Mouse (Mus musculus) heart, adult 8-10 months (tissue): ENCODE measurements around the gene Zbtb16. TPM values are rescaled to one million over a fixed set of nuclear protein-coding genes. Genes with fewer than 3 reads are reported as not detected.

Experiments
- DNase-seq: peaks from one replicate; pipeline ENCODE4 v3.0.0; 2022; ENCODE audit warnings: low spot score
- total RNA-seq, 4 experiments: library from RNA; stranded (reverse); gene quantifications; 2 replicates each; pipeline ENCODE4 v1.2.4; 2022

Gene Zbtb16
- total RNA-seq, 4 experiments from 2014 or later, result 105 to 204 (median 152) TPM

DNA sequence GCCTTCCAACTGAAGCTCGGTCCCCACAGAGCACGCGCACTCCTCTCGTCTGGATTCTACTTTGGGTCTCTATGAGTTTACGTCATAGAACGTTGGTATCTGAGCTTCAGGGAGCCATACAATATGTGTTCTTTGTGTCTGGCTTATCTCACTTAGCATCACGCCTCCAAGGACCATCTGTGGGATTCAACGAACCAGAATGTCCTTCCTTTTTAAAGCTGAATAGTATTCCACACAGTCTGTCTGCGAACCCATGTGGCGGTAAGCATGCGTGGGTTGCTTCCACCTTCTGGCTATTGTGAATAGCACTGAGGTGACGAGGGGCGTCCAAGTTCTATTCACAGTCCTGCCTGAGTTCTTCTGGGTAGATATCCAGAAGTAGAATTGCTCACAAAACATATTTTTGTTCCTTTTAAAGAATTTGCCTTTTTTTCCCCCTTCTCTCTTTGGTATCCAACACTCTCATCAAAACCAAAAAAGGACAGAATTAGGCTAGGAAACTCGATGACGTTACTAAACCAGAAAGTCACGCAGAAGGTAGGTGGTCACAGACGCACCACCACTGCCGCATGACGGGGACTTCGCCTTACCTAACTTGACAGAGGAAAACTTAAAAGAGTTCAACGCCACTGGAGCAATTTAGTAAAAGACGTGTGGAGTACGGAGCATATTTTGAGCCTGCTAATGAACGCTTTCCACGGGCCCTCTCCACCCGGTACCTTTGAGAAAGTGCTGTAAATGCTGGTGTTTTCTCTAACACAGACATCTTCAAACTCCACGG is 32.4 kb downstream of the Zbtb16 start:
- no peak for DNase-seq

DNA sequence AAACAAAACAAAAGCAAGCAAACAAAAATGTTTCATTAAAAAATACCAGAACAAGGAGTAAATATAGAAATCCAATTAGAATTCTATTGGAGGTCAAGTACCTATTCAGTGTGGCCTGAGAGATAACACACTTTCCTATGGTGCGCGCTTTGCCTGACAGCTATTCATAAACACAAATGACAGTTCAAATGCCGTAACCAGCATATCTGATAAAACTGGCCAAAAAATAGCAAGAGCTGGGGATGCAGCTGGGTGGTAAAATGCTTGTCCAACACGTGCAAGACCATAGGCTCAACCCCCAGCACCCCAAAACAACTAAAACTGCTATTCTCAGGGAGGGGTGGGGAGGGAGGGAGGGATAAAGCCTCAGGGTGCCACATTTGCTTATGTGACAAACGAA is 33.6 kb downstream of the Zbtb16 start:
- DNase-seq, result no peak

DNA sequence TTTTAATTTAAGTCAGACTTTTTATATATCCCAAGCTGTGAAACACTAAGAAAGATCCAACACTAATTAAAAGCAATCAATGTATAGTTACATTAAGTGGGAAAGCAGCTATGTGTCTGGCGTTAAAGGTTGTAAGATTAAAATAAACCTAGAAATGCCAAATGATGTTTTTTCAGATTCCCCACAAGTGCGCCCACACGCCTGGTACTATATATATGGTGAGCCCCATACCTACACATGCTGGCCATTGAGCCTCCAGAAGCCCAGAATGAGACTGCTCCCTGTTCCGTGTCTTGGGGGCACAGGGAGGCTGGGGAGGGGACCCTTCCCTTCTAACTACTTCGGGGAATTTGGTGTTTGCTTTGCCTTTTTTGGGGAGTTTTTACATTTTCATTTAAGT is 34.7 kb downstream of the Zbtb16 start:
- no peak for DNase-seq

DNA sequence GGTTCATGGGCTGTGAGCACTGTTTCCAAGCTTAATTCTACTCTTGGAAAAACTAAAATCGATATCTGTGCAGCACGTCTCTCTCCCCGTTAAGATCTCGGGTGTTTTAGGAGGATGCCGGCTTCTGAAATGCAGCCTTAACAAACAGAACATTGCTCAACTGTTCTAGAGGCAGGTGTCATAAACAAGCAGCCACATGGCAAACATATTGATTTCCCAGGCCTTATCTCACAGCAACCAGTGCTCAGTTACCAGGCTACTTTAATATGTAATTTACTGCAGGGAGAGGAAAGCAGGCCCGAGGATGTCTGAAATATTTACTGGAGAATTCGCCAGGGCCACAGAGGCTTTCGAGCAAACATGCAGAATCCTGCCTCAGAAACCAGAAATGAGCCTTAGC is 35.4 kb downstream of the Zbtb16 start:
- no peak for DNase-seq

DNA sequence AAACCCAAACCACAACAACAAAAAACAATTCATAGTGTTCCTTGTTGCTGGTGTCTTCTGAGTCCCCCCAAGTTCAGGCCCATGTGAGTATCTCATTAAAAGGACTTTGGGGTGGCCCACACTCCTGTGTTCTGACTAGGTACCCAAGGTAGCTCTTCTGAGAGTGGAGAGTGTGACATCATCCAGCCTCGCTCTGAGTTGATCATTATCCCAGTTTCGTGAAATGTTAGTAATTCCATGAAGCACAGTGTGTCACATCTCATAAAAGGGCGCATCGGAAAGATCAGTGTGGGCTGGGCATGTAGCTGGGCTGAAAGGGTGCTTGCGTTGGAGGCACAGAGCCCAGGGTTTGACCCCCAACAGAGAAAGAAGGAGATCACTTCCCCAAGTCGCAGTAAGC is 38.0 kb downstream of the Zbtb16 start:
- DNase-seq, result no peak

DNA sequence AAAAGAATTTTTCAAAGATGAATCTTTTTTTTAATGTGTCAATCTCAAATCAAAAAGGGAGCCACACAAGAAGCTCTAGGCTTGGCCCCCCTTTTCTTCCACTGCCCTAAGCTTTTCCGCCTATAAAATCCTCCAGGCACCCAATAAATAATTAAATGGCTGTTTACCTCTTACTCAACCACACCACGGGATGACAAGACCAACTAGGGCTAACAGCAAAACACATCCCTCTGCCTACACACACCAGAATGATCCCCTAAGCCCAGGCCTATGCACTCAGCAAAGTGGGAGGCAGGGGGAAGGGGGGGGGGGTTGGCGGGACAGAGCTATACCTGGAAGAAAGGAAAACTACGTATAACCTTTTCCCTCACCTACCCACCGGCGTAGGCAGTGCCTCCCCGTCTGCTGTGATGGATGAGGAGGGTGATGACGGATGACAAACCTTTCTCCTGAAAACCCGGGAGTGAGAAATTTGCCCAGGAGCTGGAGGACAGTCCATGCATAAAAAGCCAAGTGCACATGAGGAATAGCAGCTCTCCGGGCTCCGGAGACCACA is 39.7 kb downstream of the Zbtb16 start:
- DNase-seq, result no peak

DNA sequence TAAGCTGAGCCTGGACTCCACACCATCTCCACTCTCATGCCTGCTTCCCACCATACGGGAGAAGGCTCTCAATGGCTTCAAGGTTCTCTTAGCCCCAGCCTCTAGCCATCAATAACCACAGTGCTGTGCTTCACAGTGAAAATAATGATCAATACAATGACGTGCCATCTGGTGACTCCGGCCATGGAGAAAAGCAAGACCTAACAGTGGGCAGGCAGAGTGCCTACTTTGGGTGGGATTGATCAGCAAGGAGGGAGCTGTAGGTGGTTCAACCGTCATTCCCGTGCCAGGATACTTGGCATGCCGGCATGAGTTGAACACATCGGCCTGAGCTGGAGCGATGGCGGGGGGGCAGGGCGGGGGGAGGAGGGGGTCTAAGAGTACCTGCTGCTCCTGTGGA is 40.3 kb downstream of the Zbtb16 start:
- no peak for DNase-seq

DNA sequence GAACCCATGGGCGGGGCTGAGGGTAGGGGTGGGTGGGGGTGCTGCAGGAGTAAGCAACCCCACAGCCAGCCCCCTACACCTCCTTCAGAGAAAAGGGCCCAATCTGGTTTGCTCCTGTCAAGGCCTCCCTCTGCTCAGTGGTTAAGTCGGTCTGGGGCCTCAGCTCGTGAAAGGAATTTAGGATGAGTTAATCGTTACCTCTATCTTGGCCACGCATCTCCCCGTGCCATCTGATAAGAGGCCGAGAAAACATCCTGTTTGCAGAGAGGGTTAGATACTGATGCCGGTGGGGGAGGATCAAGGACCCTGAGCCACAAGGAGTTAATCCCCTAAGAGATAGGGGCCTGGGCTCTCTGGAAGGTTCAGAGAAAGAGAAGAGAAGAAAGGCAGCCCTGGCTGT is 40.9 kb downstream of the Zbtb16 start:
- DNase-seq, result no peak

DNA sequence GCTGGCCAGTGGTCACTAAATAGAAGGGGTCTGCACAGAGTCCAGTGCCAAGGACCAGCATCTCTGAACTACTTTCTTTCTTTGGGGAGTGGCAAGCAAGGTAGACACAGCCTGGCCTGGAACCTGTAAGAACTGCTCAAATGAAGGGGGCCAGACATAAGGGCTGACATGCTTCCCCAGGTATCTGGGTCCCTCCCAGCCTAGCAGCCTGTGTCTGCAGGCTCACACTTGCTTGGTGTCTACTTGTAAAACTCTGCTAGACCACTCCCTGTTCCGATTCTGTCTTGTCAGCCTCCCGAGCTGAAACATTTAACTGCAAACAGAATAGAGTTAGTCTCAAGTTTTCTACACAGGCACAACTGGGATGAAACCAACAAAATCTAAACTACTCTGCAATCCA is 41.6 kb downstream of the Zbtb16 start:
- no peak for DNase-seq

DNA sequence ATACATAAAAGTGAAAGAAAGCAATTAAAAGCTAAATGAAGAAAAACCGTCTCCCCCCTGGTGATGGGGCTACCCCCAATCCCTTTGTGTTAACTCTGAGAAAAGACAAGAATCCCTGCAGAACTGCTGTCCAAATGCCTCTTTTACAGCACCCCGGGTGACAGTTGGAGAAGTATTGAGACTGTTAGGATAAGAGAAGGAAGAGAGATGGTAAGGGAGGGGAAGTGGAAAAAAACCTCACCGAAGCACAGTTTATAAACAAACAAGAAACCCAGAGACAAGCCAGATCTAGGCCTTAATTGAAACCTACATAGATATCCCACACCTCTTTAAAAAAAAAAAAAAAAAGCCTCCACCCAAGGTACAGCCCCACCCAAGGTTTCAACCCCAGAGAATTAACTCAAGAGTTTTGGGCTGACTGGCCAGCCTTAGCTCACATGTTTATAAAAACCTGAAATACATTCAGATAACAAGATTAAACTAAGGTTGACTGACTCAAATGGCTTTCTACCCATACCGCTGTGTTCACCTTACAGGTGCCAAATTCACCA is 42.3 kb downstream of the Zbtb16 start:
- DNase-seq, result no peak

DNA sequence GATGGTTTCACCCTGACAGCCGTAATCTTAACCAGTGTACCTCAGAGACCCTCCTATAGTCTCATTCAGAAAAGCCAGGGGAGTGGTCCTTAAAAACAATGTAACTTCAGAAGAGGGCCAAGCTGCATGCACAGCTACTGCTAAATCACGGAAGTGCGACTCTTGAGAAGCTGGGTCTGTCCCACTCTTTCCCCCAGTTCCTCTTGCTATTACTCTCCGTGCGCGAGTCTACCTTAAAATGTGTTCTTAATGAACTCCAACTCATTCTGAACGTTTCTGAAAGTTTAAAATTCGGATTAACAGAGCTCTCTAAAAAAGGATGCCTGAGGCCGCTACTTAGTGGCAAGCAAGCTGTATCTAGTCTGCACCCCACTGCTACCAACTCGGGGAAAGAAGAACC is 45.4 kb downstream of the Zbtb16 start:
- no peak for DNase-seq

DNA sequence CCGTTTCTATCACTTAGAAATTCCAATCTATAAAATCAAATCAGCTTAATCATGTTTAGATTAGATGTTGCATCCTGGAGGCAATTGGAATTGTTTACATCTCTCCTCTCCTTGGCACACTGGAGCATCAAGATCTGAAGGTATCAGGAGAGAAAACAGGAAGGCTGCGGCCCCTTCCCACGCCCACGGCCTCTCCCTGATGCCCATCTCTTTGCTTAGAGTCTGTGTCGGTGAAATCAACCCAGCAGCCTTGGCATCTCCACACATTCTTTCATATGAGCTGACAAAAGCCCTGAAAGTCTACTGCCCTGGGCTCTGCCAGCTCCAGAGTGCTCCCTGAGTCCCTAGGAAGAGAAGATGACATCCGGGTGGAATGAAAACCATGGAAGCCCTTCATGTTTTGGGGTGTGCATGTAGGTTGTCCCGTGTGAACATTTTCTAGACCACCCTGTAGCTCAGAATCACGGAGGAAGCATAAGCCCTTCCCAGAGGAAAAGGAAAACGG is 48.1 kb downstream of the Zbtb16 start:
- DNase-seq, result no peak

DNA sequence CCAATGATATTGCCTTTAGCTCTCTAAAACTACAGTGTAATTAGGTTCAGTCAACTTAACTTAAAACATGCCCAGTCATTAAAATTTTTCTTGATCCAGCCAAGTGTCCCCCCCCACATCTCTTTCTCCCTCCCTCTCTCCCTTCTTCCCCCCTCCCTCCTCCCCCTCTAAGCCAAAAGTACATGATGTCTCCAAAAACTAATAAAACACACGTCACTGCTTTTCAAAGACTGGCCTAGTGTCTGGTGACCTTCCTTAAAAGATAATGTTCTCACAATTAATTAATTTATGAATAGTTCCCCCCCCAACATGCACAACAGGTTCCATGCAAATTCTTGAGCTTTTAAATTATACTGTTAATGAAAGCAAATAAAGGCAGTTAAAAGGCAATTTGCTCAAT is 48.7 kb downstream of the Zbtb16 start:
- DNase-seq, result no peak

DNA sequence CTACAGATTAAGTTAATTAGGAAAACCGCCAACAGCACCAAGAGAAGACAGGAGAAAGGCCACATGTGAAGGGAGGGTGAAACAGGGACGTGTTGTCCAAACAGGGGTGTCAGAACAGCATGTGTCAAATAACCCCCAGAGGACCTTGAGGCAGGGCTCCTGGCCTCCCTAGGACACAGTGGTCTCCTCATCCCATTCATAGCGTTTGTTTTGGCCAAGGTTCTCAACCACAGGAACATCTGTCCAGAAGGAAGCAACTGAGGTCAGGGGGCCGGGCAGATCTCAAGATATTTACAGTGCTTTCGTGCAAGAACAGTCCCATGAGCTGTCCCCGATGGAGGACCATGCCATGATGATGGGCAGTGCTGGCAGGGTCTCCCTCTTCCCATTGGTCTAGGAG is 49.2 kb downstream of the Zbtb16 start:
- DNase-seq, result peak; percentile 81

DNA sequence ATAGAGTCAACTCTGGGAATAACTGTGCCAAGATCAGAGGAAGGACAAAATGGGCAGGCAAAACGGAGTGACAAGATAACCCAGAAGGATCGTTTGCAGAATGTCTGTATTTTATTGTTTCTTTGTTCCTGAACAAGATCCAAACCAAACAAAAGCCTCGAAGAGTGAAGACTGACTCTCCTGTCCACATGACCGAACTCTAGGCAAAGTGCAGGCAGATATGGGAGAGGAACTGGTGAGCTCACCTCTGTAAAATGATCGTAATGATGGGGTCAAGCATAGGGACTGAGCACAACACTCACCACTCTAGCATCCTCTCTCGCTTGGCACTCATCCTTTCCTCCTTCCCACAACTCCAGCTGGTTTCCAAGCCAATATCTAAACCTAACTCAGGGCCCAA is 51.1 kb downstream of the Zbtb16 start:
- DNase-seq, result no peak

DNA sequence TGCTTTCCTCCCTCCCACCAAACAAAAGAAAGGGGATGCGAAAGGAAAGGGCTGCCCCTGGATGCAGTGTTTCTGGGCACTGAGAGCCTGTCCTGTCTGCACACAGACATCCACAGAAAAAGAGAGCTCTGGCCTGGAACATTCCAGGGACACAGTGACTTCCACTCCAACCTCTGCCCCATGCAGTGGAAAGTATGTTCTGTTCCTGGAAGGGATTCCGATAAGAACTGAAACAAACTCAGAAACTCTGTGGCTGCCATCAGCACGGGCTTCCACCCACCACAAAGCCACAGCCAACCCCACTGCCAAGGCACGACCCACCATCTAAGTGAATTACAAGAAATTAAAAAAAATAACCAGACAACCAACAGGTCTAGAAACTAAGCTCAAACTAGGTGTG is 52.7 kb downstream of the Zbtb16 start:
- peak; percentile 67 for DNase-seq

DNA sequence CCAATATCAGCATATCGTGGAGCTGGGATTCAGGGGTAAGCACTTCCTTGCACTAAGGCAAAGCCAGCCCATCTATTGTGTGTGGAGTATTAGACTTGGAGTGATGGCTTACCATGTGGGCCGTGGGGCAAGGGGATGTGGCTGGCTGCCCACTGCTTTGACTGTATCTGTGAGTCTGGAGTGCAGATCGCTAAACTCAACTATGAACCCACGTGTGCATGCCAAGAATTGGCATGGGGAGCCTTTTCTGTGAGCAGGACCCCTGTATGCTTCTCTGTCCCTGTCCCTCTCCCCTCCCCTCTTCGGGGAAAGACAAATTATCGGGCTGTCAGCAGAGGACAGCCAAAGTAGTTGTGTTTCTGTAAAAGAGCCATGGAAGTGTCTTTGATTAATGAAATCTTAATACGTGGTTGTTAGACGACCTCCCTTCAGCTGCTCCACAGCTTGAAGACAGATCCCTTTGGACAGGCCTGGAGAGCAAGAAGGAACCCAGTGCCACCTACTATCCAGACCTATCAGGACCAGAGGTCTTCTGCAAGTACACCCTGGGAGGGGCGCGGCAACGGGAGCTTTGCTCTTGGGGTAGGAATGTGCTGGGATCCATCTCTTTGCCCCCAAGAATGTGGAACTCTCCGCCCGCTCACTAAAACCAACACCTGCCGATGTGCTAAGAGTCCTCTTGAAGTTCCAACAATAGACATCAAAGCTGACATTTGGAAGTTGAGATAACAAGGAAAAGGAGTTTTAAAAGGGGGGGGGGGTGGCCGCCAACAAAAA is 53.5 kb downstream of the Zbtb16 start:
- no peak for DNase-seq

DNA sequence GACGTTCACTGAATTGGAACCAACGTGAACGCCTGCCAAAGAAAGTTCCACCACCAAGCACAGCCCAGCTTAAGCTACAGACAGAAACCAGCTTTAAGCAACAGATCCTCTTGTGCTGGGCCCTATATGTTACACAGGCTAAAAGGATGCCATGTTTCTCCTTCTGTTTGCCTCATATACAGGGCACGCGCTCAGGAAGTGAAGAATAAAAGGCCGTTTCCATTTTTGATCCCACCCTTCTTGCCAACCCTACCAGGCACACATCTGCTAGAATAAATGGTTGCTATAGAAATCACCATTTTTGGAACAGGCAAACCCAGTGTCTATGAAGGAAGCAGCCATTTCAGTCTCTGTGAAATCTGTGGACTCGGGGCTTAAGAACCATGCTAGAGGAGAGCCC is 59.8 kb downstream of the Zbtb16 start:
- no peak for DNase-seq

DNA sequence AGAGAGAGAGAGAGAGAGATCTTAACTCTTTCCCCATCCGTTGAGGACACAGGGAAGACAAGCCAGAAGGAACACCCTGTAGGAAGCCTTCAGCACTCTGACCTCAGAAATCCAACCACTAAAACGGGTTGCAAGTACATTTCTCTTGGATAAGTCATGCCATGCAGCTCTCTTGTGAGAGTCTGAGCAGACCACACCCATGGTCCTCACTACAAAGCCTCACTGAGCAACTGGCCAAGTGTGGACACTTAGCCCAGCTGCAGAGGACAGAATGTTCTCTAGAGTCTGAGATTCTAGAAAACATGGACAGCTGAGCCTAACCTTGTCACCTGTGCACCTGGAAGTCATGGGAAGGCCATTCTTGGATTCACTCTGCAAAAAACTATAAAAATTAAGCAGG is 60.5 kb downstream of the Zbtb16 start:
- peak; percentile 72 for DNase-seq

DNA sequence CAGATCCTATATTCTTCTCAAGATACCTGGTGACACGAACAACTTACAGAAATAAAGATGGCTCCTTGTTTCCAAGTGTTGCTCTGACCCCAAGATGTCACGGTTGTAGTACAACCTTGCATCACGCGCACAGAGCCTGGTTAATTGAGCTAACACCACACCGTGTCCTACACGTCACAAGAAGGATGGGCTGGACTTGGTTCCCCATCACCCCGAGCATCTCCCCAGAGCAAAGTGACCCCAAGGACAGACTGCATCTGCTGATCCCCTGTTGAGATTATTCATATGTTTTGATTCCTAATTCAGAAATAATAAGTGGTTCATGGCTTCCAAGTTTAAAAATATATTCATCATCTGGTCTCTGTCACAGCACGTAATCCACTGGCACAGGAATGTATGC is 62.3 kb downstream of the Zbtb16 start:
- DNase-seq, result no peak

DNA sequence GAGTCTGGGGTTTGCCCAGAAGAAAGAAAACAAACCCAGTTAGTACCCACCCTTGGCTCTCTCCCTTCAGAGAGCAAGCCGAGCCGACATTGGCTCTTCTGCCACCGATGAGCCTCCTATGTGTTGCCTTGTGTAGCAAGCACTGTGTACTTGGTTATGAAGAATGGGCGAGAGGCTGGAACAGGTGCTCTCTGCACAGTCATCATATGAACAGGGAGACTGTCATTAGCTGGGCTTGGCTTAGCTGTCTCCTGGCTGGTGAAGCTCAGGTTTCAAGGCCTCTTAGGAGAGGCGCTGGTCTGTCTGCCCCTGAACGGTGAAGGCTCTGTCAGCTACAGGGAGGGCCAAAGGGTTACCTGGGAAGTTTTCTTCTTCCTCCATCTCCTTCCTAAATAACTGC is 62.9 kb downstream of the Zbtb16 start:
- DNase-seq, result no peak

DNA sequence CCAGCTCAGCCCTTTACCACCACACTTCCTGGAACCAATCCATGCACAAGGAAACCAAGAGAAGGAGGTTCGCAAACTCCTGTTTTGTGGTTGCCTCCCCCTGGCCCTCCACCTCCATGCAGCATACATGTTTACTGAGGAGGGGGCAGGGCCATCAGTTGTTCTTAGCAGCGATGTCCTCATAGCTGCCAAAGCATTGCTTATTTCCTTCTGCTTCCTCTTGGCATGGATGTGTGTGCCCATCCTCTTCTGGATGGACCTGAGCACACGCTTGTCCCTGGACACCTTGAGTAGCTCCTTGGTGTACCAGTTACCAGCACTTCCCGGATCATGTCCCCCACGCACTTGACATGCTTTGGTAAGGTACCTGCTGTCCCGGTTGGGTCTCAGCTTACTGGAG is 64.5 kb downstream of the Zbtb16 start:
- DNase-seq, result no peak

DNA sequence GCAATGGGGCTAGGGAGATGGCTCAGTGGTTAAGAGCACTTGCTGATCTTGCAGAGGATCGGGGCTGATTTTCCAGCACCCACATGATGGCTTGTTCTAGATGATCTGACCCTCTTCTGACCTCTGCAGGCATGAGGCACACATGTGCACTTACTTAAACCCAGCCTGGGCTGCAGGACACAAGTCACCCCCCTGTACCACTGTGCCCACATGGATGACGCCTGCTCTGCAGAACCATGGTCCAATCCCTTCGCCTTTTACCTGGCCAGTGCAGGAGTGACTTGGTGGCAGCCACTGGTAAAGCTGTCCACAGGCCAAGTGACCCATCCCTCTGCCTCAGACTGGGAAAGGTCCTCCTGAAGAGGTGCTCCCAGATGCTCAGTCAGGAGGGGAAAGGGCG is 67.1 kb downstream of the Zbtb16 start:
- DNase-seq, result no peak
